Mouse (Mus musculus) WW6 (cell line): ENCODE measurements around the gene Tmem160.
A peak's percentile ranks its signal among the peaks of the same experiment; 100 is the strongest.

Experiments used
- DNase-seq: peaks from one replicate; pipeline ENCODE4 v3.0.0-alpha.2; 2013; ENCODE audit warnings: low read depth, low spot score

Tmem160 gene

GRCm38 (mm10) chr7:16452587-16453073 lies at the start of gene Tmem160:
TSS of gene Tmem160 (plus strand) at chr7:16452779.
- peak; percentile 81 for DNase-seq

- no peak for DNase-seq
Observed at GRCm38 (mm10) chr7:16402968-16403948, 49.3 kb upstream of the Tmem160 start.

GRCm38 (mm10) chr7:16404315-16405072 lies 48.1 kb upstream of the Tmem160 start:
- no peak for DNase-seq

GRCm38 (mm10) chr7:16405073-16405455 lies 47.5 kb upstream of the Tmem160 start:
- no peak for DNase-seq

- DNase-seq, result no peak
Observed at GRCm38 (mm10) chr7:16405516-16406351, 46.8 kb upstream of the Tmem160 start.

- no peak for DNase-seq
Observed at GRCm38 (mm10) chr7:16406978-16407377, 45.6 kb upstream of the Tmem160 start.

- DNase-seq, result no peak
Observed at GRCm38 (mm10) chr7:16411100-16411499, 41.5 kb upstream of the Tmem160 start.

GRCm38 (mm10) chr7:16412220-16412896 lies 40.2 kb upstream of the Tmem160 start:
- no peak for DNase-seq

GRCm38 (mm10) chr7:16412930-16413329 lies 39.6 kb upstream of the Tmem160 start:
- no peak for DNase-seq

GRCm38 (mm10) chr7:16415426-16415825 lies 37.2 kb upstream of the Tmem160 start:
- no peak for DNase-seq

GRCm38 (mm10) chr7:16417141-16417771 lies 35.3 kb upstream of the Tmem160 start:
- no peak for DNase-seq

GRCm38 (mm10) chr7:16418713-16419112 lies 33.9 kb upstream of the Tmem160 start:
- DNase-seq, result no peak

- DNase-seq, result no peak
Observed at GRCm38 (mm10) chr7:16420493-16421118, 32.0 kb upstream of the Tmem160 start.

- no peak for DNase-seq
Observed at GRCm38 (mm10) chr7:16422222-16422856, 30.2 kb upstream of the Tmem160 start.

GRCm38 (mm10) chr7:16423731-16424130 lies 28.8 kb upstream of the Tmem160 start:
- DNase-seq, result no peak

GRCm38 (mm10) chr7:16425721-16426120 lies 26.9 kb upstream of the Tmem160 start:
- DNase-seq, result no peak

GRCm38 (mm10) chr7:16426129-16426729 lies 26.4 kb upstream of the Tmem160 start:
- DNase-seq, result no peak

GRCm38 (mm10) chr7:16433352-16433971 lies 19.1 kb upstream of the Tmem160 start:
- DNase-seq, result no peak

- no peak for DNase-seq
Observed at GRCm38 (mm10) chr7:16435088-16435487, 17.5 kb upstream of the Tmem160 start.
